Mouse (Mus musculus) myocyte (in vitro differentiated cells): ENCODE measurements at regions not wholly inside any gene's neighbourhood (a gene's known extent, or its start where the extent isn't known, plus 50 kb on each side); places are given as distances from the start of the nearest gene placed in this dataset.

Experiments
- H3K27me3 ChIP-seq: one replicate; pipeline ENCODE4 v1.6.1; 2011; ENCODE audit not compliant: control insufficient read depth, insufficient read depth, insufficient read length
- H3K36me3 ChIP-seq: one replicate; pipeline ENCODE4 v1.6.1; 2011; ENCODE audit not compliant: control insufficient read depth, insufficient read depth
- H3K4me2 ChIP-seq: one replicate; pipeline ENCODE4 v1.6.1; 2011; ENCODE audit warnings: low read depth, control low read depth
- H3K4me3 ChIP-seq: one replicate; pipeline ENCODE4 v1.5.1; 2011; ENCODE audit warnings: mild to moderate bottlenecking, control low read depth, moderate library complexity
- H3K79me2 ChIP-seq: one replicate; pipeline ENCODE4 v1.6.1; 2011; ENCODE audit not compliant: control insufficient read depth, insufficient read depth
- H3ac ChIP-seq: one replicate; pipeline ENCODE4 v1.6.1; 2011; ENCODE audit not compliant: control insufficient read depth, insufficient read length
- CEBPB ChIP-seq: IDR thresholded peaks from 2 replicates; pipeline ENCODE4 v1.6.1; 2011; ENCODE audit warnings: mild to moderate bottlenecking, moderate library complexity; ENCODE audit not compliant: poor library complexity, insufficient read depth, severe bottlenecking
- E2F4 ChIP-seq: IDR thresholded peaks from one replicate; pipeline ENCODE4 v1.6.1; 2011; ENCODE audit warnings: mild to moderate bottlenecking, control low read depth, moderate library complexity; ENCODE audit not compliant: insufficient read depth
- MAX ChIP-seq: IDR thresholded peaks from one replicate; pipeline ENCODE4 v1.6.1; 2011; ENCODE audit warnings: low read depth, mild to moderate bottlenecking, control low read depth
- MYOD1 ChIP-seq, 3 experiments: IDR thresholded peaks; one replicate each; pipeline ENCODE4 v1.6.1; 2011; ENCODE audit warnings: control low read depth in 2 of 3, low read depth in 2 of 3, mild to moderate bottlenecking in 2 of 3, moderate library complexity in 1 of 3; ENCODE audit not compliant: insufficient read length in 2 of 3, control insufficient read depth in 1 of 3
- MYOG ChIP-seq, 3 experiments: IDR thresholded peaks; one replicate each; pipeline ENCODE4 v1.6.1; 2011; ENCODE audit warnings: control low read depth in 2 of 3, low read depth in 2 of 3, mild to moderate bottlenecking in 2 of 3; ENCODE audit not compliant: insufficient read length in 2 of 3, control insufficient read depth in 1 of 3, insufficient read depth in 1 of 3
- POLR2A ChIP-seq: IDR thresholded peaks from one replicate; pipeline ENCODE4 v1.6.1; 2011; ENCODE audit warnings: low read depth, mild to moderate bottlenecking, control low read depth, moderate library complexity; ENCODE audit not compliant: insufficient read length
- POLR2AphosphoS2 ChIP-seq: IDR thresholded peaks from one replicate; pipeline ENCODE4 v1.6.1; 2011; ENCODE audit warnings: low read depth, control low read depth; ENCODE audit not compliant: insufficient read length
- REST ChIP-seq: IDR thresholded peaks from one replicate; pipeline ENCODE4 v1.6.1; 2011; ENCODE audit warnings: mild to moderate bottlenecking, control low read depth, moderate library complexity; ENCODE audit not compliant: insufficient read depth, insufficient read length
- SRF ChIP-seq: IDR thresholded peaks from one replicate; pipeline ENCODE4 v1.6.1; 2011; ENCODE audit warnings: low read depth; ENCODE audit not compliant: control insufficient read depth, insufficient read length
- TCF12 ChIP-seq: IDR thresholded peaks from one replicate; pipeline ENCODE4 v1.6.1; 2011; ENCODE audit warnings: mild to moderate bottlenecking, control low read depth; ENCODE audit not compliant: poor library complexity, insufficient read depth, severe bottlenecking
- TCF3 ChIP-seq: IDR thresholded peaks from one replicate; pipeline ENCODE4 v1.6.1; 2011; ENCODE audit warnings: low read depth, control low read depth; ENCODE audit not compliant: insufficient read length
- USF1 ChIP-seq: IDR thresholded peaks from one replicate; pipeline ENCODE4 v1.6.1; 2011; ENCODE audit warnings: low read depth, mild to moderate bottlenecking, control low read depth, moderate library complexity

DNA sequence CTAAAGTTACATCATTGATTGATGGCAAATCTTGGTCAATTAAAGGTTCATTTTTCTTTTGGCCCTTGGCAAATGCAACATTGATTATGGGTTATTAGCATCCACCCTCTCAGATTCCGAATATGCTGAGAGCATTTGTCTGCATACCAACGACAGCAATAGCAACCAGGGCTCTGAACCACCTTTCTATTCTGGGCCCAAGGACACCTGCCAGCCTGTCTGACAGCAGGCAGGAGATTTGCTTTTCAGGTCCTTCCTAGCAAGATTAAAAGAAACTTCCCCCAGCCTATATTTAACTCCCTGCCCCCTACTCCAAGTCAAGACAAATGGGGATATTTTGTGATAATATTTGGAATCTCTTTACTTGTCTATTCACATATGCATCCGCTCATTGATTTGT is 358.8 kb downstream of the Fut8 start:
- Histone ChIP-seq H3ac (no peak overlapping the region), H3K79me2 (no peaks in the 10 kb centered on the region), H3K36me3 (no peaks in the 10 kb centered on the region), H3K4me3 (no peak overlapping the region), H3K27me3 (no peaks in the 10 kb centered on the region), H3K4me2 (no peak overlapping the region)
- no peak for TF ChIP-seq MYOG (IDR thresholded peaks at IDR 0.05; ENCODE audit: control insufficient read depth in 1 of 3, insufficient read depth in 1 of 3, insufficient read length in 2 of 3, low read depth in 2 of 3)
- TF ChIP-seq POLR2AphosphoS2 = no peak
- no peak for TF ChIP-seq REST
- no peak for TF ChIP-seq TCF3
- TF ChIP-seq CEBPB = no peak
- TF ChIP-seq E2F4 = no peak

DNA sequence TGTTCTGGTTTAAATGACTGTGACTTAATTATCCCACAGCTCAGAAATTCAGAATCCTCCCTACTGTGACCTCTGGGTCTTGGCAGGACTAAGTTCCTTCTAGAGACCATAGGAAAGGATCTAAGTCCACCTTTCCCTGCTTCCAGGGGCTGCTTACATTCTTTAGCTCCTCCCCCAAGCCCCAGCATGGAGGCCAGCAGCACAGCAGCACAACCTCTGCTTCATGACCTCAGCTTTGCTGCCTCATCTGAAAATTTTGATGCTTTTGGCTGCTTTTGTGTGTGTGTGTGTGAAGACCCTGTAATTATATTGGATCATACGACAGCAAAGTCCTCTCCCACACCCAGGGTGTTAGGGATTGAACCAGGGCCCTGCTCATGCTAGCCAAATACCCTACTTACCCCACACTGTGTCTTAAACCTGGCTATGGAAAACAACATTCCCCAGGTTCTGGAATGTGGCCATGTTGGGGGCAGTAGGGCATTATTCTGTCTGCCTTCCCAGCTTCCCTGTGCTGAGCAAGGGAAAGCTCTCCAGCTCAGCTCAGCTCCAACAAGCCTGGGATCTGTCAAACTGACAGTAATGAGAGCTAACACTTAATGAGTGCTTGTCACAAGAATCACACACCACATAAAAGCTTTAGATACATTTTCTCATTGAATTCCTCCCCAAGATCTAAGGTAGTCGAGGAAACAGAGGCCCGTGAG is 359.9 kb downstream of the Fut8 start:
- H3K79me2 ChIP-seq = no peaks in the 10 kb centered on the region
- no peak overlapping the region for H3ac ChIP-seq
- H3K4me2 ChIP-seq = no peak overlapping the region
- no peak overlapping the region for H3K4me3 ChIP-seq
- no peak for TF ChIP-seq TCF3
- no peak for TF ChIP-seq MAX
- TF ChIP-seq SRF = no peak
- H3K36me3 ChIP-seq = no peaks in the 10 kb centered on the region
- no peaks in the 10 kb centered on the region for H3K27me3 ChIP-seq

DNA sequence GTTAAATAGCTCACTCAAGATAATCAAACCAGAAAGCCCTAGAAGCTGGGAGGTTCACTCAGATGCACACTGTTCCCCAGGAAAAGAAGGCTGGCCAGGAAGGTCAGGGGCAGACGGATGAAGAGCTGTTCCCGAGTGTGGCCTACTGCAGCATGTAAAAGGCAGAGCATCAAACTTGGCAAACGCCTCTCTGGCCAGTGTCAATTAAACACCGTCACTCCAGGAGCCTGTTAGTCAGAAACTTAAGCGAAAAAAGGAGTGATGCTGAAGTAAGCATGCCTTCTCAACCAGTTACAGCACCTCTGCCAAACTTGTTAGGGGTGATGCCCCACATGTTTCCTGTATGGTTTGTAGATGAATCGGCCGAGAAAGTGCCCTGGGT is 360.4 kb downstream of the Fut8 start:
- TF ChIP-seq POLR2AphosphoS2 (no peak), MAX (no peak), REST (no peak), TCF12 (no peak), TCF3 (no peak), USF1 (no peak), E2F4 (no peak), SRF (no peak), MYOD1 (IDR thresholded peaks at IDR 0.05; ENCODE audit: control insufficient read depth in 1 of 3, insufficient read length in 2 of 3, low read depth in 2 of 3) (no peak), POLR2A (no peak), CEBPB (no peak), MYOG (IDR thresholded peaks at IDR 0.05; ENCODE audit: control insufficient read depth in 1 of 3, insufficient read depth in 1 of 3, insufficient read length in 2 of 3, low read depth in 2 of 3) (no peak)
- no peak overlapping the region for H3ac ChIP-seq
- H3K27me3 ChIP-seq = no peaks in the 10 kb centered on the region
- H3K79me2 ChIP-seq = no peaks in the 10 kb centered on the region
- H3K36me3 ChIP-seq = no peaks in the 10 kb centered on the region
- no peak overlapping the region for H3K4me3 ChIP-seq
- no peak overlapping the region for H3K4me2 ChIP-seq

DNA sequence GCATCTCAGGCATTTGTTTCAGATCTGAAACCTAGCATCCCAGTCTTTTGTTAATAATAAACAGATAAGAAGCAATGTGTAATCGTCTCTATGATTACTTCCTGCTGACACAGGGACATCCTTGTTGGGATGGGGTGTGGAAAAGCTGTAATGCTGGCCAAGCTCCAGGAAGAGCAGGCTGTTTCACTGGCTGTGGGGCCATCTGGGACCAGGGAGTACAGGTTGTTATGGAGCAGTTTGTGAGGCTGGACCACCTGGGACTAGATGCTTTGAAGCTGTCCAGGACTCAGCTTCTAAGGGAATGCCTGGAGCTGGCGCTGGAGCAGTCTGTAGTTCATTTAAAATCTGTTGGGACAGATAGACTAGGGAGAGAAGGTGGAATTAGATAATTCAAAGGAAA is 361.5 kb downstream of the Fut8 start:
- H3K27me3 ChIP-seq = no peaks in the 10 kb centered on the region
- TF ChIP-seq TCF3 = no peak
- no peak overlapping the region for H3ac ChIP-seq
- no peaks in the 10 kb centered on the region for H3K79me2 ChIP-seq
- H3K4me2 ChIP-seq = no peak overlapping the region
- H3K4me3 ChIP-seq = no peak overlapping the region
- no peaks in the 10 kb centered on the region for H3K36me3 ChIP-seq

DNA sequence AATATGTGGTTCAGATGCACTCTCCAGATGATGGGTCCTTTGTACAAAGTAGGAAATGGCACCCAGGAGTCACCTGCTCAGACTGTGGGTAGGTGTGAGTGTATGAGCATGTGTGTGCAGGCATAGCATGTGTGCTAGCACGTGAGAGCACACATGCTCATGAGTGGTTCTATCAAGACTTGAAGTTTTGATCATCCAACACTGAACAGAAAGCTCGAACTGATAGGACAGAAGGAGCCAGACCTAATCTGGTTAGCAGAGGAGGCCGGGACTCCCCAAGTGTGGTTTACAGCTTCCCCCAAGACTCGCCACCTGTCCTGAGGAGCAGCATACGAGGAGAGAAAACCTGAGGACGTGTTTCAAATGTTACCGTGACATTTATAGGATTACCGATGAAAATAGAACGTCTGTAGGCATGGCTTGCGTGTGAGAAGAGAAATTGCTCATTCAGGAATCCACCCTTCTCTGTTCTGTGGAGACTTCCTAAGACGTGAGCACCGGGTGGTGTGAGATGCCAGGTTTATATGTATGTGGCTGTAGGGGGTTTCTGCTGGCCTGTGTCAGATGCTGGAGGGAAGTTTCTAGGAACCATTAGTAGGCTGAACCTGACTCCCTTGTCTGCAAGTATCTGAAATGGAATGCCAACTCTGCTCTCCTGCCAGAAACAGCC is 366.0 kb downstream of the Fut8 start:
- Histone ChIP-seq H3ac (no peak overlapping the region), H3K4me2 (no peak overlapping the region), H3K27me3 (no peaks in the 10 kb centered on the region), H3K36me3 (no peaks in the 10 kb centered on the region), H3K79me2 (no peaks in the 10 kb centered on the region), H3K4me3 (no peak overlapping the region)
- TF ChIP-seq MYOG (IDR thresholded peaks at IDR 0.05; ENCODE audit: control insufficient read depth in 1 of 3, insufficient read depth in 1 of 3, insufficient read length in 2 of 3, low read depth in 2 of 3) (no peak), TCF12 (no peak)
